Mouse (Mus musculus): ENCODE measurements around the gene Slc11a2.

DNA sequence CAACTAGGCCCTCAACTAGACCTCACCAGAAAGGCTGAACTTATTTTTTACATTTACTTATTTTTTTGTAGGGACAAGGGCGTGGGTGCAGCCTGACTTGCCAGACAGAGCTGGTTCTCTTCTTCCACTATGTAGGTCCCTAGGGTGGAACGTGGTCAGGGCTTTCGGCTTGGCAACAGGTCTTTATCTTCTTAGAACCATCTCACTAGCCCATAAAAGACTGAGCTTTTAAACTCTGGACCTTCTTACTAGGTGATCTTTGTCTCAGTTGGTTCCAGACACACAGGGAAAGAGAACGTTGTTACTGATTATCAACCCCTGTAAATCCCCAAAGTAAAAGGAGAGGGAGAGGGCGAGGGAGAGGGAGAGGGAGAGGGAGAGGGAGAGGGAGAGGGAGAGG is 11.6 kb downstream of the Slc11a2 start:
- TF ChIP-seq CTCF (IDR thresholded peaks at IDR 0.05; ENCODE audit: low read depth) (no peak), EP300 (optimal IDR thresholded peaks at IDR 0.05) (no peak)

Measured in stomach, postnatal 0 days (tissue).